Mouse (Mus musculus) mesoderm, embryonic 11.5 days (tissue): Measurements from ENCODE around the gene Slc23a2.

Source experiments
- DNase-seq: peaks from one replicate; pipeline ENCODE4 v3.0.0-alpha.2; 2012; ENCODE audit warnings: low read depth, low spot score

Gene Slc23a2

DNA sequence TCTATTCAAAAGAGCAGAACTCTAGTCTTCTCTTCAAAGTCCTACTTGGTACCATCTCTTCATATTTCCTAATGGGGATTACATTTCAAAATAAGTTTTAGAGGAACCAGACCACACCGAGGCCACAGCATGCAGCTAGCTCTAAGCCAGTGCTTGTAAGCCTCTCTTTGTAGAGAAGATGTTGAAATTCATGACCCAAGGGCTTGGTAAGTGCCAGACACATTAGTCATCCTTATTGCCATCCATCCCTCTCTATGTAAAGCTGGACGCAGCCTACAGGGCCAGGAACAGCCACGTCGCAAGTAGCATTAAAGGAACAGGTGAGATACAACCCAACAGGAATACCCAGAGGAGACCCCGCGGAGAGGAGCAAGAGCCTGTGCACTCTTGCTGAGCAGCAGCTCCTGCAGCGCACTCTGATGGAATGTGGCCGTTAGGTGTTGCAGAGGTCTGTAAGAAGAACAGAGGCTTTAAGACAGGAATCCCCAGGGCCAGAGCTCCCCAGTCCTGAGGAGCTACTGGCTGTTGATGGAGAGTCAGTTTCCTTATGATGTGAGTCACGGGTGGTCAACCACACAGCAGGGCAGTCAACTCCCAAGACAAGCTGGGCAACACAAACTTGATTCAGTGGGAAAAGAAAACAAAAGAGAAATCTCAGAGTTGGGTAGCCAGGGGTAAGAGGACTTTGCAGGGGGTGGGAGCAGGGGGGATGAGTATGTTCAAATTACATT is 45.8 kb downstream of the Slc23a2 start:
- DNase-seq: peak; percentile 18

DNA sequence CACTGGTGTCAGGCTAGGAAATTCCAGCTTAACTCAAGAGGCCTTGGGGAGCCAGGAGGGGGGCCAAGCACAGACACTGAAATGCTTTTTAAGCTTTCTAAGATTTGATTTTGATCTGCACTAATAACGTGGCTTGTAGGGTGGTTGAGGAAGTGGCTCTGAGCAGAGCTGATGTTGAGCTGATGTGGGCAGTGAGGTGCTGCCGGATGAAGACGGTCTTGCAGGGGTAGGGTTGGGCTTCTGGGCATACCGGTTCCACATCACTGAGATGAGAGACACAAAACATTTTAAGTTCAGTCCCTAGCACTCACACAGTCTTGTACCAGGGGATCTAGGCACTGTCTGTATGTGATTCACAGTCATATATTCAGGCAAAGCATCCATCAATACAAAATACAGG is 46.5 kb downstream of the Slc23a2 start:
- DNase-seq: no peak

DNA sequence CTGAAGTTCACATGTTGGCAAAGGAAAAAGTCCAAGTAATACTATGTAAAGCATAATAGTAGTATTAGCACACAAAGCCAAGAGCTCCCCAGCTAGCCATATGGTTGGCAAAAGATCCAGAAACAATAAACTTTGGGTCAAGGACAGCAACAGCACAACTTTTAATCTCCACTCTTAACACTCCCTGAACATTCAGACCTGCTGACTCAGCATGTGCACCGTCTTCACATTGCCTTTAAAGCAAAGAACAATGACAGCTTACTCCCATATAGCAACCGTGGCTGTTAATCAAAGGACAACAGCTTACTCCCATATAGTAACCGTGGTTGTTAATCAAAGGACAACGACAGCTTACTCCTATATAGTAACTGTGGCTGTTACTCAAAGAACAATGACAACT is 48.3 kb downstream of the Slc23a2 start:
- no peak for DNase-seq

DNA sequence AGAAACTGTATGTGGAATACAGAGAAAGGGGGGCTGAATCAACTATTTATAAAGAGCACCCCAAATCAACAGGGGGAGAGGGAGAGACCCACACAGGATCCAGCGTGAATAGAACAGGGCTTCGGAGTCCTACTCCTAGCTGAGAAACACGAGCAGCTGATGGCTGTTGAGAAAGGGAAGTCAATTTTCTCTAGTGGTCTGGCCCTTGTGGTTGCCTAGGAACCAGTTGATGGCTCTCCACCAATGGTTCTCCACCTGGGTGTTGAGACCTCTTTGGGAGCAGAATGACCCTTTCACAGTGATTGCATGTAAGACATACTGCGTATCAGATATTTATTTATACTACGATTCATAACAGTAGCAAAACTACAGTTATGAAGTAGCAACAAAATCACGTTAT is 49.1 kb downstream of the Slc23a2 start:
- DNase-seq: no peak

DNA sequence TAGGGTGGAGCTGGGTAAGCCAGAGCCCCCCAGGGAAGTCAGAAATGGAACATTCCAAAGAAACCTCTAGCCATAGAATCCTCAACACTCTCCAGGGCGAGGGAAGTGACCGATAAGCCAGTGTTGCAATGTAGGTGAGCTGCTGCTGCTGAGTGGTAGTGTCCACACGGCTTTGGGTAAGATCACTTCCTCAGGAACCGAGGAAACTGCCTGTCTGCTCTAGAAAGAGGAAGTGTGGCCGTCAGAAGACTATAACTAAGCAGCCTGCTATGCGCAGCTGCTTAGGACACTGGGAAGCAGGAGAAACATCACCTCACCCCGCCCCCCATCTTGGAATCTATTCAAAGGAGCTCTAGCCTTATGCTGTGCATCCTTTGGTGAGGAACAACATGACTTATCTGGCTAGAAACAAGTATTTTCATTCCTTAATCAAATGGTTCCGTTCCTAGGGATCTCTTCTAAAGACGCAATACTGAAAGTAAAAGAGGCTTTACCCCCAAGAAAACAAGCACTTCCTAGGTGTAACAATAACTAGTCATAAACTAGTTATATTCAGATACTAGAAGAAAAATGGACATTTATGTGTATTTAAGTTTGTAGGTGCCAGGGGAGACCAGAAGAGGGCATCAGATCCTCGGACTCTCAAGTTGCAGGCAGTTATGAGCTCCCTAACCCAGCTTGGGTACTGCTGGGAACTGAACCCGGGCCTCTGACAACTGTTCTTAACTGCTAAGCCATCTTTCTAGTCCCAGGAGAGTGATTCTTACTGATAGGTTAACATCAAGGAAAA is 50.3 kb downstream of the Slc23a2 start:
- no peak for DNase-seq

DNA sequence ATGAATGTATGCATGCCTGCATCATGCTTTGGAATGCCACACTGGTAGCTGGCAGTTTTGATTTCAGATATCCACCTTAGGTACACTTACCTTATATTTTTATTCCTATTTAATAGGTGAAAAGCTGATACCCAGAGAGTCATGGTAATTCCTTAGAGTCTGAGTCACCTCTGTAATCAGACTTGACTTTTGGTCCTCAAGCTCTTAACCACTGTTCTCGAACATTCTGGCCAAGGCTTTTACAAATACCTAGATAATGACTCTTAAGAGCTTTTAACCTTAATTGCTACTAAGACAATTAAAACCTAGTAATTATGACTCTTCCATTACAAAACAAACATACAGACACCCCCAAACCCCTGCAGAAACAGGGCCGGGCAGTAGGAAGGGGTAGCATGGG is 51.2 kb downstream of the Slc23a2 start:
- DNase-seq: no peak

DNA sequence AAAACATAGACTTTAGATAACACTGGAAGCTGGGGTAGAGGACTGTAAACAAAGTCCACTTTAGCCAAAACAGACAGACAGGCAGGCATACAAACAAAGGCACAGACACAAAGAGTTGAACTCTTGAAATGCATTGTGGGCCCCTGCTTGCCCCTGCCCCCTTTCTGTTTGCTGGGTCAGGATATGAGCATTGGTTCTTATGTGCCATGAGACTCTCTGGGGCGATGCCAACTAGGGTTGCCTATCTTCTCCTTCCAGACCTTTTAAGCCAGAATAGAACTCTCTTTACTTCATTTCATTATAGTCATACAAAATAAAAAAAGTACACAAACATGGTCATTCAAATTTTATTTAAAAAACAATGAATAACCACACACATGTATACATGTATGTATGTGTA is 51.6 kb downstream of the Slc23a2 start:
- DNase-seq: no peak

DNA sequence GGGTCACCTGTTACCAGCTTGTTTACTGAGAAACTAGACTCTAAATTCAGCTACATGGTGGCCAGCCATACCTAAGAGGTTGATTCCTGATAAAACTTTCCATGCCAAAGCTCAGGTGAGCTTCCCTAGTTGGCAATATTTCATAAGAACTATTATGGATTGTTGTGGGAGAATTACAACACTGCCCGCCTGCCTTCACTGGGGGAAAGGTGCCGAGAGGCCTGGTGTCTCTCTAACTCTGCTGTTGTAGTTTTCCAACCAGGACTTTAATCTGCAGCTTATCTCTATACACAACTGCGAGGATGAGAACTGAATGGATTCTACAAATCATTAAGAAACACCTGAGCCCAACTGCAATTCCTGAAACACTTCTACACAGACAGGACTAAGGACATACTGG is 52.2 kb downstream of the Slc23a2 start:
- no peak for DNase-seq

DNA sequence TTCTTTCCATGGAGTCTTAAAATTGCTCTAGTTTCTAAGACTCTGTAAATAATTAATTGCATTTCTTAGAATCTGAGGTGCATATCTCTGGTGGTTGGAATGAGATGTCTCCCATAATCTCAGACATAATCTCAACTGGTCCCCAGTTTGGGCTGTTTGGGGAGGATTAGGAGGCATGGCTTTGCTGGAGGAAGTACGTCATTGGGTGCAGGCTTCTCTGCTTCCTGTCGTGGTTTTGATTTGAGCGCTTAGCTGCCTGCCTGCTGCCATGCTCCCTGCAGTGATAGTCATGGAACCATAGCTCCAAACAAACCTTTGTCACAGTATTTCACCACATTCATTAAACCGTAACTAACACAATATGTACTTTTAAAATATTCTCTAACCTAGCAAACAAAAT is 53.2 kb downstream of the Slc23a2 start:
- DNase-seq: no peak

DNA sequence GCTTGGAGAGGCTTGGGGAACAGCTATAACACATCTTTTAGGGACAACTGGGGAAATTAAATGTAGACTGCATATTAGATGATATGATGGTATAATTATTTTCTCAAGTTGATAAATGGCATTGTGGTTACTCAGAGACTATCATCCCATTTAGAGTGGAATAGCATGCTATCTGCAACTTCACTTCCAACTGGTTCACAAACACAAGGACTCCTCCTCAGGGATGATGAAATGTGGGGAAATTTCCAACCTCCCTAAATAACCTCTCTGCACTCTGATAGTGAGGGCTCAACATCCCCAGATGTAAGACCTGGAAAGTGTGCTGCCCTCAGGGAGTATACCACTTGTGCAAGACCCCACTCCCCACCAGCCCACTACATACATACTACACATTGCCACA is 60.1 kb downstream of the Slc23a2 start:
- DNase-seq: no peak

DNA sequence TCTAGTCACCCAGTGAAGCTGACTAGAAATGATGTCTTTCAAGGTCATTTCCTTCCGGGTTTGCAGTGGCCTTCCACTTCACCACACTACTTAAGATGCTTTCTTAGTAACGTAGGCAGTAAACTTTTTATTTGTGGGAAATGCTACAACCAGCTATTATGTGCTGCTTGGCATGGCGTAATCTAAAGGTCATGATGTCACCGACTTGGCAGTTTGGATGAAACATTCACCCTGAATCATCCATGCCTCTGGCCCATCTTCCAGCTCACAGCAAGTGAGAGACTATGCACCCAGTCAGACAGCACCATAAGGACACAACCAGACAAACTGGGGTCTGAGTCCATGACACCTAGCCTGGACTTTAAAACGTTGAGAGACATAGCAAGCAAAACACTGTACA is 60.5 kb downstream of the Slc23a2 start:
- no peak for DNase-seq

DNA sequence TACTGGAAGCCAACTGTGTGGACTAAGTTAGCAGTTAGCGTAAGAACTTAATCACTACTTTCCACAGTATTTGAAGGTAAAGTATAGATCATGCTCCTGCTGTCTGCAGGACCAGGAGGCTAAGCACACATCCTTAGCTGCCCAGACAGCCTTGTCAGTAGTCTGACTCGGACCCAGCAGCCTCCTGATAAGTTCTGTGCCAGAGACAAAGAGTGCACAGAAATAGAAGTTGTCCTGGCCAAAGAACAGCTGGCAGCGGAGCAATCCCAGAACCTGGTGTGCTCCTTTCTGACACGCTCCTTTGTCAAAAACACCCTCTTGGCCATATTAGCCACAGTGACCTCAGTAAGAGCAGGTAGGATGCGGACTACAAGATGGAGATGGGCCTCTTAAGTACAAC is 65.8 kb downstream of the Slc23a2 start:
- no peak for DNase-seq

DNA sequence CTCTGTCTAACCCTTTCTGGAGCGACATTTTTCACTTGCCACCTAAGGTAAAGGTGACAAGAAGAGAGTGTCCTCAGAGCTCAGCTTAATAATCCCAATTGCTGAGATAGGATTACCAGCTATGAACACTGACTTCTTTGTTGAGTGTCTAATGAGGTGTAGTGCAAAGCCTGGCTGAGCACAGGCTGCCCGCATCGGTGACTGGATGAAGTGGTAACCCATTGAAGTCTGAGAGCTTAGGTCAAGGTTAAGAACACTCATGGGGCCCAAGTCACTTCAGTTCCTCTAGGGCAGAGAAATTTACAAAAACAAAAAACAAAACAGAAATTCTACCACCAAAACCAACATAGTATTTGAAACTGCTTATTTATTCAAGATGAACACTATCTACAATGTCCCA is 71.9 kb downstream of the Slc23a2 start:
- no peak for DNase-seq

DNA sequence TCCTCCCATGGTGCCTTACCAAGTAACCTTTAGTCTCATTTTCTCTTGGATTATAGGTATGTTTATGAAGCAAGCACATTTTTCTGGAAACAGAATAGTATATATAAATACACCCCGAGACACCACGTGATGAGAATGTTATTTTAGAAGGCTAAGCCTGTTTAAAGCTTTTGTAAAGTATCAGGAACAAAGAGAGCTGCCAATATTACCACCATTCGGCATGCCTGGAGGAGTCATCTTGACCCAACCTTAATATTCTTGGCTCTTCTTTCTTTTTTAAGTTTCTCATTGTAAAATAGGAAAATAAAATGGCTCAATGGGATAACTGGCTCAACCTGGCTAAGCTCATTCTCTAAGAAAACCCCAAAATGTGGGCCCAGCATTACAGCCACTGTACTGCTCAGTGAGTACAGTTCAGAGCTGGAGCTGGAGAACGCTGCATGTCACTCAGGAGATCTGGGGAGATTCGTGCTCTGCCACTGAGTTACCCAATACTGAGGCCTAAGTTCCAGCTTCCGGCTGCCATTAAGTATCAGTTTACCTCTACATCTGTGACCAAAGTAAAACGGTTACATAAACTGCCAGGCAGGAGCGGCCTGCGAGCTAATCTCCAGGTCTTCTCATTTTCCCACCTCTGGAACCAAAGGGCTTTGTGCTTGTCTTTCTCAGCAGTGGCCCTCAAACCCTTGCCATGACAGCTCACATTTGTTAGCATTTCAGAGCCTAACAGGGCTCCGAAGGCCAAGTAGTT is 74.7 kb downstream of the Slc23a2 start:
- DNase-seq: no peak

DNA sequence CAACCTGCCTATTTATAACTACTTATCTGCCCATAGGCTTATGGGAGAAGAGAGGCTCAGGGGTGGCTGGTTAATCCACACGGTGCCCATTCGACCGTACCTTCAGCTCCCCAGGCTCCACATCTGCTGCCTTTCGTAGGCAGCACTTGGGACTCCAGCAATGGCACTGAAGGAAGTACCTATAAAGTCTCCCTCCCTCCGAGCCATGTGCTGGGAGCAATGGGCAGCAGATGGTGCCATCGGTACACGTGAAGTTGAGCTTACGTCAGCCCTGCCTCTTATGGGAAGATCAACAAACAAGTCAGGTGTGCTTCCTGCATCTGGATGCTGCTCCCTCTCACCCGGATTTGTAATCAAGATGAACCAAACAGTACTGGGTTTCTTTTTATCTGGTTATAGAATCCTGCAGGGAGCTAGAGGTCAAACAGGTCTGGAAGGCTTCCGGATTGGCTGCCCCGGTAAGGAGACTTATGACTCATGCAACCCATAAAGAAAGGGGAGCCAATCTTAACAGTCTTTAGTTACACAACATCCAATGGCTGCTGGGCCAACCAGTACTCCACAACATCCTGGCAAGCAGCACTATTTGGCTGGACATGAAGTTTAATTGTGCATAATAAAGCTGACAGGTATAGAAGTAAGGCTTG is 80.6 kb downstream of the Slc23a2 start:
- no peak for DNase-seq

DNA sequence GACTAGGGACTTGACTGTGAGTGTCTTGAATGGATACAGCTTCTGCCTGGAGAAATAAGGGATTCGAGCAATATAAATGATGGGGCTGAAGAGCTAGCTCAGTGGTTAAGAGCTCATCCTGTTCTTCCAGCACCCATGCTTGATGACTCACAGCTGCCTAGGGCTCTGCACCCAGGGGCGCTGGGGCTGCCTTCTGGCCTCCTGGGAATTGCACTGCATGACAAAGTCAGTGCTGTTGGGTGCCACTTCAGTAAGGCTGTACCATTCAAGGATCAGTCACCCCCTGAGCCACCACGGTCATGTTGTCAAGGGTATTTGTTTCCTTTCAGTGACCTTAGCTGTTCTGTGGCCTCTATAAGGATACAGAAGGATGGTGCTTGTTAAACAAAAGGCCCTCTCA is 81.1 kb downstream of the Slc23a2 start:
- DNase-seq: no peak

DNA sequence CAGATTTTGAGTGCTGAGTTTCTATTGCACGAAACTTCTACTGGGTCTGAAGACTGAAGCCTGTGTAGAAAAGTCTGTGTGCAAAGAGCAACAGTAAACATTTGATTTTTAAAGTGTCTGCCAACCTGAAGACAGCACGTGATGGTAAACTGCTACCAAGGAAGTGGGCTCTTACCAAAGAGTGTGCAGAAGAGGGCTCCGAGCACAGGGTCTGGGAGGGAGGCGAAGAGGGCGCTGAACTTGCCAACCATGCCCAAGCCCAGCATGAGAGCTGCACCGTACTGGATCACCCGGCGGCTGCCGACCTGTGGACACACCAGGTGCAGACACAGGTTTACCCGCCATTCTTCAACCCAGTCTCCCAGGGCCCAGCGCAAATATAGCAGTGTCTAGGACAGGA is 83.0 kb downstream of the Slc23a2 start:
- DNase-seq: no peak

DNA sequence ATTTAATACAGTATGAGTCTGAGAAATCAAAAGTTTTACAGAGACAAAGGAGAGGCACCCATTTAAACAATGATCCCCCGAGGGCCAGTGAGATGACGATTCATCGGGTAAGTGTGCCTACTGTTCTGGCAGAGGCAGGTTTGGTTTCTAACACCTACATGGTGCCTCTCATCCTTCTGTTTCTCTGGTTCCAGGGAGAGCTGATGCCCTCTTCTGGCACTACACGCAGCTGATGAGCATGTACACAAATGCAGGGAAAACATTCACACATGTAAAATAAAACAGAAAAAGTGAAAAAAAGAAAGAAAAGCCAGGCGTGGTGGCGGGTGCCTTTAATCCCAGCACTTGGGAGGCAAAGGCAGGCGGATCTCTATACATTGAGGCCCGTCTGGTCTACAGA is 85.0 kb downstream of the Slc23a2 start:
- DNase-seq: no peak

DNA sequence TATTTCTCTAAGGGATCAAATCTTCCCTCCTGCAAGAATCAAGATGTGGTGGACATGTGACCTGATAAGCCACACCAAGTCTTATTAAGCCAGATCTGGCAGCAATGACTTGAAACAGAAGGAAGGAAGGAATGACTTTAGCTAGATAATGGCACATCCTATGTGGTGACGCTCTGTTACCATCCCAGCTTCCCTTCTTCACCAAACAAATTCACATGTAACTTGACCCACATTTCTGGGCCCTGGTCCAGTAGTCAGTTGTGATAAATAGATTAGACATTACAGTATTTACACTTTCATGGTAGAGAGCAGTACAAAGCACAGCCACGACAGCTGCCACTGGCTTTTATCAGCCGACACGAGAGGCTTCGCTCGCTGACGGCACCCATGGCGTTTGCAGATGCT is 89.6 kb downstream of the Slc23a2 start:
- DNase-seq: no peak

DNA sequence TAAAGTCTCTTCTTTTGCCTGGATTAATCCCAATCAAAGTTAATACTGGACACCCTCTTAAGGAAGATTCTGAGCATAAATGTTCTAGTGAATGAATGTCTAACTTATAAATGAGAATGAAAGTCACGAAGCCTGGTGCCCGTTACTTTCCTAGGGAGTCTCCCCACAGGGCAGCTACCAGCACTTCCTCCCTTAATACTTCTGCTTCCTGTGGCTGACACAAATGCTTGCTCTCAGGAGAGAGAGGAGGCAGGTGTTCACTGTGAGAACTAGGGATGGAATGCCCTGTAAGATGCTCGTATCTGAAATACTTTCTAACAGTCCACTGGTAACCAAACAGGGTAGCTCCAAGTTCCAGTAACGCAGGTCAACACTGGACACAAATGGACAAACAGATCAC is 91.1 kb downstream of the Slc23a2 start:
- DNase-seq: no peak

DNA sequence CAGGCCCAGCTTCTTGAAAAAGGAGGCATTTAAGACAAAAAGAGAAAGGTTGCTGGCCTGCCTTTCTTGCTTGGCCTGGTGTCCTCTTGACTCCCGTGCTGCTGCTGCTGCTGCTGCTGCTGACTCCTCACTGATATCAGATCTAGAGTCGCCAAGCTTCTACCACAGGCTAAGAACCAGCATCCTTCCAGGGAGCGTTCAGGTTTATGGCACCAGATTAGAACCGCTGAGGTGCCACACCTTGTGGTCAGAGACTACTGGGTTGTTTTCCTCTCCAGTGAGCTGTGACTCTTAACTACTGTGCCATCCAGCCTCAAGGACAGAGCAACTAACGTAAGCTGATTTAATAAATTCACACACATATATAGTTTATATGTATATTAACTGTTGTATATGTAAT is 93.1 kb downstream of the Slc23a2 start:
- DNase-seq: no peak

DNA sequence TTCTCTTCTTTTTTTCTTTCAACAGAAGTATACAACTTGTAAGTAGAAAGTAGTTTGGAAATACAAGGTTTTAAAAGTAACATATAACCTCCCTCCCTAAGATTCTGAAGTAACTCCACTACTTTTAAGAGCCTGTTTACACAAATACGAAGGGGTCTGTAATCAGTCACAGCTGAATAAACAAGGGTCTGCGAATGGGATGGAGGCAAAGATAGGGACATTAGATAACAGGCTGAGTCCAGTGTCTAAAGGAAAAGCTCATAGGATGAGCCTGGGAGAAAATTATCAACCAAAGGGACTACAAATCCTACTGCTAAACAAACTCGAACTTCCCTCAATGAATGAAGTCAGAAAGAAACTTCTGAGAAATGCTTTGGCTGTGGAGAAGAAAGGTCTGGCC is 95.0 kb downstream of the Slc23a2 start:
- no peak for DNase-seq
